Mouse (Mus musculus) inflammation-experienced regulatory T-cells, adult 6 months (primary cell): ENCODE results near the gene Polrmt. TPM values are rescaled to one million over a fixed set of nuclear protein-coding genes. Genes with fewer than 3 reads are reported as not detected.
"Not testable (repeated sequence)": the region's sequence is repeated elsewhere in the genome, so short reads cannot be mapped to it uniquely, and the experiment has no call there.

ENCODE experiments used
- ATAC-seq: one replicate; pipeline ENCODE4 v1.8.0; 2017
- polyA plus RNA-seq, 3 experiments: library from polyadenylated mRNA; unstranded; fragments of 100-300 nt; shearing (Covaris generic); gene quantifications; one replicate each; pipeline ENCODE4 v1.2.1; 2017

The Polrmt gene
- polyA plus RNA-seq, 3 experiments from 2014 or later: 10.6 to 19.2 (median 17.1) TPM

DNA sequence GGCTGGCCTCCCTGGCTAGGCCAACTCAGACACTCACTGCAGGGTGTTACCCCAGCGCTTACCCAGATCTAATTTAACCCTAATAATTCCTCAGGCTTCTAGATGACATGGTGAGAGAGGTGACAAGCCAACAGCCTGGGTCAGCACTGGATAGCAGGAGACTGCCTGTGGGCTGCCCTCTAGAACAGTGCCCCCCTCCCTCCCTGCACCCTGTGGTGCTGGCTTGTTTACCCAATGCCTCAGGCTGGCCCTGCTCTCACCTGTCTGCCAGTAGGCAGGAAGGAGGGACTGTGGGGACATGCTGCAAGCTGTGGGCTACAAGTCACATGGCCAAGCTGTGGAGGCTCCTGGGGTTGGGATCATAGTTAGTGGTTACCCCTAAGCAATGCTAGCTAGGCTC is 39.2 kb downstream of the Polrmt start:
- ATAC-seq: no peak

DNA sequence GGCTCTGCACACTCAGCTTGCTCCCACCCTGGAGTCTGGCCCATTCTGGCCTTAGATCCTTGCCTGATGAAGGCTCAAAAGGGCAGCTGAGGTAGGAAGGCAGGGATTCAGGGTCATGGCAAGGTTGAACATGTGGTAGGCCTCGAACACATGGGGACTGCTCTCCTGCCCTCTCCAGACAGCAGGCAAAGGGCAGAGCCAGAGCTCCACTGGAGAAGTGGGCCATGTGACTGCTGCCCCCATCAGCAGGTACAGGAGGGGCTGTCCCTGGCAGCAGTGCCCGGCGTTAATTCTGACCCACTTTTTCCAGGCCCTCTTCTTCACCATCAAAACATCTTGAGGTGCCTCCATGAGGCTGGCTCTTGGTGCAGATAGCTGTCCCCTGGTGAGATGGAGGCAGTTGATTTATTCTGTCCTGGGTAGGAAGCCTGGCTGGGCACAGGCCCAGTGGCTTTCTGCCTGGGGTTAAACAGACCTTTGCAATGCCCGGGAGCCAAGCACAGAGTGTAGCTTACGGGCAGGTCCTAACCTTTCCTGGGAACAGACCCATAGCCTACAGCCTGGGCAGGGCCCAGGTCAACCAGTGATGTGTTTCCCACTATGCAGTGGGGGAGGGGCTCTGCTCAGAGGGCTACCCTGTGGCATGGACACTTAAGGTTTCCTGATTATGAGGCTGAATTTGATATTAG is 39.8 kb downstream of the Polrmt start:
- ATAC-seq: no peak

DNA sequence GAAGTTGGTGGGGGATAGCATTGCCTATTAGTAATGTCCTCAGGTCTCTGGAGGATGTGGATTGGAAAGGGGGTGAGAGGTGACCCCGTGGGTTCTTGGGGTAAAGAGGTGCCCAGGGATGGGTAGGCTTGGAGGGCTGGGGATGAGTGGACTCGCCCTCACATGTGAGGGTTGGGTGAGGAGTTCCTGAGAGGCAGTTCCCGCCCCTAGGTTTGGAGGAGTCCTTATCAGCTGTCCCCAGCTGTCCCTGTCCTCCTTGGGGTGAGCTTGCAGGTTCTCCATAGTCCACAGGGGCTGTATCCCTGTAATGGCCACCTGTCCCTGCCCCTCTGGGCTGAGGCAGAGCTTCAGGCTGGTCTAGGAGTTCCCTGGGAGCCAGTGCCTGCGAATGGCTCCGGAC is 40.4 kb downstream of the Polrmt start:
- ATAC-seq: no peak

DNA sequence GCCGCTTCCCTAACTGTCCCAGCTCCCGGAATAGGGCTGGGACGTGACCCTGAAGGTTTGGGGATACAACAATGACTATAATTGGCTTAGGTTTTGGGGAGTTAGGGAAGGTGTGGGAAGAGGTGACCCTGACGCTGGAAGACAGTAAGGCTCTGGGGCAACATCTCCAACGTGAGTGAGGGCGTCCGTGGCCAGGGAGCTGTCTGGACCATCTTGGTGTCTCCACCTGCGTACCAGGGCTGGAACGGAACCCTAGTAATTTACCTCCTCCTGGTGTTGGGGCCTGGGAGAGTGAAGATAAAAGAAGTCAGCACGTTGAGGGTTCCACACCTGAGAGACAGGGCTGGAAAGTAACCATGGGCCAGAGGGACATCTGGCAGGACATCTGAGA is 41.4 kb downstream of the Polrmt start:
- ATAC-seq: no peak

DNA sequence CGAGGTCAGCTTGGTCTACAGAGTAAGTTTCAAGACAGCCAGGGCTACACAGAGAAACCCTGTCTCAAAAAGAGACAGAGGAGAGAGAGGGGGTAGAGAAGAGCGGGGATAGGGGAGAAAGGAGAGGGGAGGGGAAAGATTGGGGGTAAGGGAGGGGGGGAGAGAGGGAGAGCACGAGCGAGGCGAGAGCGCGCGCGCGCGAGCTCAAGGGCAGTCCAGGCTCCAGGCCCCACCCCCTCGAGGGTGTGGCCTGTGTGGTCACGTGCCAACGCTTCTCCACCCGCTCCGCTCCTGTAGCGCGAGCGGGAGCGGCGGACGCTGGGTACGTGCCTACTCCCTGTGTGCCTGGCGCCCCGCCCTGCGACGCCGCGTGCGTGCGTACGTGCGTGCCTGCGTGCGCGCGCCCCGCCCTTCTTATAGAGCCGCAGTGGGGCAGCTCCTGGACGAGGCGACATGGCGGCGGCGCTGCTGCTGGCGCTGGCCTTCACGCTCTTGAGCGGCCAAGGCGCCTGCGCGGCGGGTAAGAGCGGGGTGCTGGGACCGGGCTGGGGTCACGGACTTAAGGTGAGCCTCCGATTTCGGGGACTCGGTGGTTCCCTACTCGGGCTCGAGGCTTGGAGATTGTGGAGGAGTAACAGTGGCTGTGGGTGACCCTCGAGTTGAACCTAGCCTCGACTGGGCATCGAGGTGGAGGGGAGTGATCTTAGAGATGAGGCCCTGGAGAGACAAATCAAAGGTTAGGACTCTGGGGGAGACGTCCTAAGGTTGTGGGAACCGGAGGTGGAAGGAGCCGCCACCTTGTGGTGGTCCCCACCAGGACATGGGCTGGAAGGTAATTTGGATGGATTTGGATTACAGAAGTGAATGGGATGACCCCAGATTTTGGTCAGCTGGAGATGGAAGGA is 42.1 kb downstream of the Polrmt start, which contains the start of gene Bsg:
Gene Bsg, plus strand, starts transcription at position 427 of the 905 bp plus-strand sequence.
- peak; percentile 99 for ATAC-seq

DNA sequence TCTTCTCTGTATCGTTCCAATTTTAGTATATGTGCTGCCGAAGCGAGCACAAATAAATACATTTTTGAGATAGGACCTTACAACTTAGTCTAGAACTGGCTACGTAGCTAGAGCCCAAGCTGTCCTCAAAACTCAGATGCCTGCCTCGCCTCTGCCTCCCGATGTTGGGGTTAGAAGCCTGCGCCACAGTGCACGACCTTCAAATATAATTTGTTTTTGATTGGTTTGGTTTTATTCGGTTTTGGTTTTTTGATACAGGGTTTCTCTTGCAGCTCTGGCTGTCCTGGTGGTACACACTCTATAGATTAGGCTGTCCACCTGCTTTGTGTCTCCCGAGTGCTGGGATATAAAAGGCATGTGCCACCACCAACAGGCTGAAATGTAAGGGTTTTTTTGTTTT is 42.8 kb downstream of the Polrmt start:
- no peak for ATAC-seq

DNA sequence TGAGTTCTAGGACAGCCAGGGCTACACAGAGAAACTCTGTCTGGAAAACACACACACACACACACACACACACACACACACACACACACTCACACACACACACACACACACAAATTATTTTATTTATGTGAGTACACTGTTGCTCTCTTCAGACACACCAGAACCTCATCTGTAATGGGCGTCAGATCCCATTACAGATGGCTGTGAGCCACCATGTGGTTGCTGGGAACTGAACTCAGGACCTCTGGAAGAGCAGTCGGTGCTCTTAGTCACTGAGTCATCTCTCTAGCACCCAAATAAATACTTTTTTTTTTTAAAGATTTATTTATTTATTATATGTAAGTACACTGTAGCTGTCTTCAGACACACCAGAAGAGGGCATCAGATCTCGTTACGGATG is 43.4 kb downstream of the Polrmt start:
- not testable (repeated sequence) for ATAC-seq

DNA sequence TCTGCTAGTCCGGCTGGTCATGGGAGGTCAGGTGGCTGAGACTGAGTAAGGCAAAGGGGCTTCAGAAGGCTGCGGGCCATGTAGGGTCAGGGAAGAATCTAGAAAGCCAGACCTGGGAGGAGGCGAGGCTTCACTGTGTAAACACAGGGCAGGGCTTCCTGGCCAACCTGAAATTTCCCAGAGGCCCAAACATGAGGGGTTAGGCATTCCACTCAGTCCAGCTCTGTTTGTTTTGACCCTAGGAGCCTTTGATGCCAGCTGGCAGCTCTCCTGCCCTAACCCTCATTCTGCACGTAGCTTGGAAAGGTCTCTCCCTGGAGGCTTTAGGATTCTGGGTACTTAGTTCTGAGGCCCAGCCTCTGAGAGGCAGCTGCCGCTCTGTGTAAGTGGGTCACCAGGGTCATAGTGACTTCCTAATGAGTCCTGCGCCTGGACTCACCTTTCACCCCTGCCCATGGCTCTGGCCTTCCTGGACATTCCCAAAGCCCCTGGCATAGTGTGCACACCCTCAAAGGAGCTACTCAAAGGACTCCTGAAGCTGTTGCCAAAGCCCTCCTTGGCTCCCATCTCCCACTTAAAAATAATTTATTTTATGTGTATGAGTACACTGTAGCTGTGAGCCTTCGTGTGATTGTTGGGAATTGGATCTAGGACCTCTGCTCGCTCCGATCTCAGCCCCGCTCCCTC is 44.8 kb downstream of the Polrmt start:
- no peak for ATAC-seq

DNA sequence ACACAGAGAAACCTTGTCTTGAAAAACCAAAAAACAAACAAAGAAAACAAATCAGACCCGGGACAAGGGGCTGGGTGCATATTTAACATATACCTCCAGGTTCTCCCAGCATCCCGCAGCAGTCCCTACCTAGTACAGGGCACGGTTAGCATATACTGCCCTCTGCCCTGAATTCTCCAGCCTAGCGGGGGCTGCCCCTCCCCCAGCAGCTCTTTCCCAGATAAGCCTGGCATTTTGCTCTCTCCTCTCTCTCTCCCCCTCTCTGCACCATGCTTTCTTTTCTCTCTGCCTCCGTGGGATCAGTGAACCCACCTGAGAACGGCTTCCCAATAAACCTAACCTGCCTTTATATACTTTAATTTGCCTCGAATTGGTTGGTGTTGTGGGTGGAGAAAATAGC is 45.7 kb downstream of the Polrmt start:
- no peak for ATAC-seq

DNA sequence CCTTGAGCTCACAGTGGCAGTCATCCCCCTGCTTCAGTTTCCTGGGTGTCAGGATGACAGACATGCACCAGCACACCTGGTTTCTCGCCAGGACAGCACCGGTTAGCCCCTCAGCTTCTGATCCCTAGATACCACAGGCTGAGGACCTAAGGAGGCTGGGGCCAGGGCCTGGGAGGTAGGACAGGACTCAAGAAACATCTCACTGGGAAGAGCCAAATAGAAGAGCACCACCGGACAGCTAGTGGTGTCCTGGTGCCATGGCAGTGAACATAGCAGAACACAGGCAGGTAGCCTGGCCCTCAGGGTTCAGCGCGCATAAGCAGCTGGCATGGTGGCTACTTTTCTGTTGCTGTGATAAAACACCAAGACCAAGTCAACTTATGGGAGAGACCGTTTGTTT is 47.9 kb downstream of the Polrmt start:
- no peak for ATAC-seq

DNA sequence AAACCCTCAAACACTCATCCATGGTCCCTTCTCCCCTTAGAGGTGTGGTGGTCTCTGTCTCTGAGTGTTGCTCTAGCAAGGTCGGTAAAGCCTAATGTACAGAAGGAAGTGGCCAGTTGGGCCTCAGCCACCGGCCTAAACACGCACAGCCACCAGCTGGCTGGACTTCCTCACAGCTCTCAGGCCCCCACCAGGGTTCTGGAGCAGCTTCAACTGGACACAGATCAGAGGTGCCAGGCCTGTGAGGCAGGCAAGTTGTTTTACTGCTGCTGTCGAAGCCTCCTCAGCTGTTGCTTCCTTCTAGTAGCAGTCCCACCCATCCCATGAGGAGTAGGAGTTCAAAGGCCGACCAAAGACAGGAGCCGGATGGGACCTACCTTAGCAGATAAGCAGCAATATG is 48.5 kb downstream of the Polrmt start:
- ATAC-seq: no peak

DNA sequence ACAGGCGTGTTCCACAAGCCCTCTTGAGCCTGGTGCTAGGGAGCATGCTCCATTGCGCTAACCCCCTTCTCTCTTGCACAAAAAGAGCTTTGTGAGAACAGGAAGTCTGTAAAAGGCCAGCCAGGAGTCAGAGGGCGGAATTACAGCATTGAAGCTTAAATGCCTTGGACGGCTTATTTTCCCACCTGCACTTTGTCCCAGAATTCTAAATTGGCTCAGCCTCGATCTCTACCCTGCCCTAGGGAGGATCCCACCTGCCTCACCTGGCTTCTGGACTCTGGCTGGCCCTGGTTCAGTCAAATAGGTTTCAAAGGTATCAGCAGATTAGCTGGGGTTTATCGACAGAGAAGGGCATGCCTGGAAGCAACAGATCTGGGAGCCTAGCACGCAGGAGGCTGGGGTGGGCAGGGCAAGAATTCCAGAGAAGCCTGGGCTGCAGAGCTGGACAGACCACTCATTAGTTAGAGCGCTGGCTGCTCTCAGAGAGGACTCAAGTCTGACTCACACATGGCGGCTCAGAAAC is 50.2 kb downstream of the Polrmt start:
- no peak for ATAC-seq

DNA sequence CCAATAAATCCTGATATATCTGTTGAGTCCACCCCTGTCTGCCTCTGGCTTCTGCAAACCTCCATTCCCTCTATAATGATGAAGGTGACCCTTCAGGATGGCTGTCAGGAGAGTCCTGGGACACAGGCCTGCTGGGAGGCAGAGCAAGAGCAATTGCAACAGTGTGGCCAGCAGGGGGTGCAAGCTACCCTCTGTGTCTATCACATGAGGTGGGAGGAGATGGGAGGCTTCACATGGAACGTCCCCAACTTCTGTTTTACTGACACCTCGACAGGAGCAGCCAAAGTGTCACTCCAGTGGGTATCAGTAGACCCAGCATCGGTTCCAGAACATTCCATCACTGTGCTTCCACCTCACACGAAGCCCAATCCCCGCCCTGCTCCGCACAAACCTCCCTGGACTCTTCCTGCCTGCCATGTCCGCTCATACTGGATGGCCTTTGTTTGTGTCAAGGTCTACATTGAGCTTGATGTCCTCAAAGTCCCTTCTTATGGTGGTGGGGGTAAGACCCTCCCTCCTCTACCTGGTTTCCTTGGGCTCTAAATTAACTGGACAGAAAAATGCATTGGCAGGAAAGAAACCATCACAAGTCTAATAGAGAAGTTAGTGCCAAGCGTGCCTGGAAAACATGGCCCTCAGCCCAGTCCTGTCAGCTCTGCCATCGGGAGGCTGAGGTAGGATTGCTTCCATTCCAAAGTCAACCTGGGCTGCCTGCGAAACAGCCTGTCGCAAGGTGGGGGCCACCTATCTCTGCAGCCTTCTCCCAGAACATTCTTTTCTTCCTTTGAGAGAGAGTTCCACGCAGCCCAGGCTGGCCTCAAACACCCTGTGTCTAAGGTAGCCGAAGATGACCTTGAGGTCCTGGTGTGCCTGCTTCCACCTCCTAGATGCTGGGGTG is 50.9 kb downstream of the Polrmt start:
- ATAC-seq: peak; percentile 58

DNA sequence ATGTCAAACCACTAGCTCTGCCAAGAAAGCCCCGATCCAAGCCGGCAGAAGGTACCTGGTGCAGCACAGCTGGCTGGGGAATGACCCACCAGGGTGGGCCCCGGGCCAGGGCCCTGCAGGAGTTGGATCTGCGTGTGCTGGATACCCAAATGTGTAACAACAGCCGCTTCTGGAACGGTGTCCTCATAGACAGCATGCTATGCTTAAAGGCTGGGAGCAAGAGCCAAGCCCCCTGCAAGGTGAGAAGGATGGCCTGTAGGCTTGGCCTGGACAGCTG is 52.1 kb downstream of the Polrmt start:
- ATAC-seq: no peak

DNA sequence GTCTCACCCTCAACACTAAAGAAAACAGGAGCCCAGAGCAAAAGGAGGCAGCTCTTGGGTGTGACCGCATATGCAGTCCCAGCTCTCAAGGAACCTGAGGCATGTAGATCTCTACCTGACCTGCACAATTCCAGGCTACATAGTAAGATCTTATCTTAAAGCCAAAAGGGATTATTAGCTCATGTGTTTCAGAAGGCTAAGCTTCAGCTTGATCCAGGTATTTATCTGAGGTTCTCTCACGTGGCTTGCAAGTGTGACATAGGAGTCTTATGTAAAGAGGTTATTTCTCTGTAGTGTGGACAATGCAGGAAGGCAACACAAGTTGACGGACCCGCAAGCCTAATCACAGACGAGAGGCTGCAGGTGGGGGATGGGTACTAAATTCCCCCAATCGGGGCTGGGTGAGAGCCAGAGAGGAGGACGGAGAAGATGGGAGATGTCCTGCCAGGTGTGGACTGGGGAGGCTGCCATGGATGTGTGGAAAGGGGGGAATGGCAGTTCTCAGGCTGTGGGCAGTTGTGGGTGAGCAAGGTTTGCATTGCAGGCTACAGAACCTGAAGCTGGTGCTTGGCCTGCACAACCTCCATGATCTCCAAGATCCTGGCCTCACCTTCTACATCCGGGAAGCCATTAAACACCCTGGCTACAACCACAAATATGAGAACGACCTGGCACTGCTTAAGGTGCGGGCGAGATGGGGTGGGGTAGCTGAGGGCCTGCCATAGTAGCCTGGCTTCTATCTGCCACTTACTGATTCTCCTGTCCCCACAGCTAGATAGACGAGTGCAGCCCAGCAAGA is 52.6 kb downstream of the Polrmt start:
- no peak for ATAC-seq

DNA sequence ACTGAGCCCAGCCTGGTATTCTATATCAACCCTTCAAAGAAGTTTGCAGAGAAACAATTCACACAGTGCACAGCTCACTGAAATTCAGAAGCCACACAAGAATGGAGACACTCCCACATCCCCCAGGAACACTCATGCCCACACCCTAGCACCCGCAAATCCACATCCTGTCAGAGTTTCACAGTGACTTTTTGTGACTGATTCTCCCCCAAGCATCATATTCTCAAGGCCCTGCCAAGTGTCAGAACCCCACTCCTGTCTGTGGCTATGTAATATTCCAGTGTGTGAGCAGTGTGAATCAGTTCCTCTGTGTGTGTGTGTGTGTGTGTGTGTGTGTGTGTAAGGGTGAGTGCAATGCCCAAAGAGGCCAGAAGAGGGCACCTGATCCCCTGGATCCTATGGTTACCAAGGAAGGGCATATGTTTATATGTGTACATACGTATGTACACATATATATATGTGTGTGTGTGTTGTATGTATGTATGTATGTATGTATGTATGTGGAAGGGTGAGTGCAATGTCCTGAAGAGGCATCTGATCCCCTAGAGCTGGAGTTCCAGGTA is 54.3 kb downstream of the Polrmt start:
- ATAC-seq: no peak

DNA sequence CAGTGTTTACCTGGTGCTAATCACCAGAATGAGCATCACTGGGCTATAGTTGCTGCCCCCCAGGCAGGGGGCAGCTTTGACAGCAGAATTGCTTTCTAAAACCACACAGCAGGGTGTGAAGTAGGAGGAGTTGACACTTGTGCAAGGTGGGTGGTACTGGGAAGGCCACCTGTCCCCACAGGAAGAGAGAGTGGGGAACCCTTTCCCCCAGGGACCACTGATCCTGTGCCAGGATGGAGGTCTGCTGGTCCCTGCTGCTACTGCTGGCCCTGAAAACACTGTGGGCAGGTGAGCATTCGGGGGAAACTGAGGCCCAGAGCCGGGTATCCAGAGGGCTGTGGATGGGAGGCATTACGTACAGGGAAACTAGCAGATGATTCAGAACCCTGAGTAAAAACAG is 57.2 kb downstream of the Polrmt start:
- no peak for ATAC-seq

DNA sequence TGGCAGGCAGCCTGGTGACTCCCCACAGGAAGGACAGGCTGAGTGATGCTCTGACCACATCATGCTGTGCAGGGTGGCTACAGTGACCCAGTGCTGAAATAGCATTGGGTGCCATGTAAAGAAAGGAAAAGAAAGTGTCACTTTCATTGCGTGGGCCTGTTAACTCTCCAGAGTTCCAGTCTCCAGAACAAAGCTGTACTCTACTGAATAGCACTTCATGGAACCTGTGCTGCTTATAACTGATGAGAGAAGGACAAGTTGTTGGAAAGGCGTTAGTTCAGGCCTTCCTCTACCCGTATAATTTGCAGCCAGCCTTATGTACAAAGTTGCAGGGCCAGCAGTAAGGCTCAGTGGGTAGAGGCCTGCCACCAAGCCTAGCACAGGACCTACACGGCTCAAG is 57.7 kb downstream of the Polrmt start, which contains the start of gene Gzmm:
Gene Gzmm, plus strand, starts transcription at position 301 of the 400 bp plus-strand sequence.
- ATAC-seq: no peak

DNA sequence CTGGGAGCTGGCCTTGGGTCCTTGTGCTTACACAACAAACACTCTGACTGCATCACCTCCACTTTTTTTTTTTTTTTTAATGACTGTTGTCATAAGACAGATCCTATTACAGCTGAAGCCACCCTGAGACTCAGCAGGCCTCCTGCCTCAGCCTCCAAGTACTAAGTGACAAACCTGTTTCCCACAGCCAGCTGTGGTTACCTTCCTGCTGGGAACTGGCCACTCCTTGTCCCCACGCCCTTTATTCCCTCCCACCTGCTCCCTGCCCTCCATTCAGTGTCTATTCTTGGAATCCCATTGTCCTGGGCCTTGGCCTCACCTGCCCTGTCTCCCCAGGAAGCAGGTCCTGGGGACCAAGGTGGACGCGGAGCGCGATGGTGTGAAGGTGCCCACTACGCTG is 58.9 kb downstream of the Polrmt start:
- ATAC-seq: no peak

DNA sequence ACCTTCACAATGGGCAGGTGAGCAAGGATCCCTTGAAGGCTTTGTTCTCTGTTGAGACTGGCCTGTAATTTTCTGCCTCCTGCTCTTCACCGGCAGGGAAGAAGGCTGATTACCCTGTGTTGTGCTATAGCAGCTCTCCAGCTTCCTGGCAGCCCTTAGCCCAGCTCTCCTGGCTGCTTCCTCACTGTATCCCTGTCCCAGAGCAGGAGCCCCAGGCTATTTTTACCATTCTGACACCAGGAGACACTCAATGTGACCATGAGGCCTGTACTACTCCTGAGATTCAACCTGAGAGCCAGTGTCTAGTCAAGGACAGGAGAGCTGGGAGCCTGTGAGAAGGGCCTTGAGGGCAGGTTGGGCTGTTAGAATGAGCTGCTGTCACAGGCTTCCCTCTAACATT is 59.7 kb downstream of the Polrmt start:
- ATAC-seq: no peak

DNA sequence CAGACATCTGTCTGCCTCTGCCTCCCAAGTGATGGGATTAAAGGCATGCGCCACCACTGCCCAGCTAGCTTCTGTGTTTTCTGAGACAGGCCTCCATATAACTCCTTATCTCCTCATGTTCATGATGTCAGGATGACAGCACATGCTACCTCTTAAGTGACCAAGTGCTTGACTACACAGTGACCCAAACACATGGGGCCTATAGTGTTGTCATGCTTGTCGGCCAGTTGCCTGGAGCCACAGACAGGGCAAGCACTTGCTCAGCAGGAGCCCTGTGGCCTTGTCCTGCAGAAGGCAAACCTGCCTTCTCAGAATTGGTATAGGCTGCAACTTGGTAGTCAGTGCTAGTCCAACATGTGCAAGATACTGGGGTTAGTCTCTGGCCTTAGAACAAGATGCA is 60.2 kb downstream of the Polrmt start:
- no peak for ATAC-seq
